Mouse (Mus musculus): Measurements from ENCODE around the gene Gna14.

DNA sequence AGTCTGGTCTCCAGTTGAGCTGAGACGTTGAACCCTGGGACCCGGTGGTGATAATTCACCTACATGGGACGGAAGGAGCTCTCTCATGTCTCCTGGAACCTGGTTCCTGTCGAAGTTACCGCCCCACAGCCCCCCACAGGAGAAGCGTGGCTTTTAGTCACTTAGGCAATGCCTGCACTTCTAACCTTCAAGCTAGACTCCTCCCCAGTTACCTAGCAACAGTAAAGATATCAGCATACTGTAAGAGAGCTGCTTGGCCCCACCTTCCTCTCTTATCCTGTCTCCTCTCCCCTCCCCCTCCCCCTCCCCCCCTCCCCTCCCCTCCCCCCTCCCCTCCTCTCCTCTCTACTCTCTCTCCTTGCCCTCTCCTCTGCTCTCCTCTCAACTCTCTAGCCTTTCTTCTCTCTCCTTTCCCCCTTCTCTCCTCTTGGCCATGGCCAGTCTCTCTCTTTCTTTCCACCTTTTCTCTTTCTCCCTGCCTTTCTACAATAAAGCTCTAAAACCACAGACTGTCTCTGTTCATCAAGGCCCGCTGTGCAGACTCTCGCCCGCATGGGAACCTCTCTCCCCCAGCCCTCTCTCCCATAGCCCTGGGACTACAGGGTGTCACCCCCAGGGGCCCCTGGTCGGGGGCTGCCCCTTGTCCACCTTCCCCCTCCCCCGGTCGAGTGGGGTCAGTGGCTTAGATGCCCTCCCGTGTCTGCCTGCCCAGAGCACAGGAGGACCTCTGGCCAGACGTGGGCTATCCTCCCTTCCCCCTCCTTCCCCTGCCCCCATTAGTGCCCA lies 190.2 kb downstream of the Gna14 start:
- TF ChIP-seq POLR2A (IDR thresholded peaks at IDR 0.05; ENCODE audit: borderline replicate concordance, insufficient read depth, low read length) (no peak), CTCF (IDR thresholded peaks at IDR 0.05; ENCODE audit: borderline replicate concordance, insufficient read depth, low read depth, low read length) (no peak)

Data from cerebellum, adult 2 months (tissue).